Mouse (Mus musculus) thymus, postnatal 0 days (tissue): Measurements from ENCODE around the gene Gramd1c. TPM values are rescaled to one million over a fixed set of nuclear protein-coding genes. Genes with fewer than 3 reads are reported as not detected.

Experiments used
- DNase-seq: peaks from one replicate; pipeline ENCODE4 v3.0.0-alpha.2; 2015; ENCODE audit warnings: low spot score
- polyA plus RNA-seq: library from polyadenylated mRNA; unstranded; fragments of >200 nt; fragmentation: Nextera tagmentation; extraction: Ambion mirVana; gene quantifications from 2 replicates; pipeline ENCODE4 v1.2.1, GENCODE M21; 2015

Gene Gramd1c
- polyA plus RNA-seq: 2.7 and 3.2 TPM in 2 replicates

DNA sequence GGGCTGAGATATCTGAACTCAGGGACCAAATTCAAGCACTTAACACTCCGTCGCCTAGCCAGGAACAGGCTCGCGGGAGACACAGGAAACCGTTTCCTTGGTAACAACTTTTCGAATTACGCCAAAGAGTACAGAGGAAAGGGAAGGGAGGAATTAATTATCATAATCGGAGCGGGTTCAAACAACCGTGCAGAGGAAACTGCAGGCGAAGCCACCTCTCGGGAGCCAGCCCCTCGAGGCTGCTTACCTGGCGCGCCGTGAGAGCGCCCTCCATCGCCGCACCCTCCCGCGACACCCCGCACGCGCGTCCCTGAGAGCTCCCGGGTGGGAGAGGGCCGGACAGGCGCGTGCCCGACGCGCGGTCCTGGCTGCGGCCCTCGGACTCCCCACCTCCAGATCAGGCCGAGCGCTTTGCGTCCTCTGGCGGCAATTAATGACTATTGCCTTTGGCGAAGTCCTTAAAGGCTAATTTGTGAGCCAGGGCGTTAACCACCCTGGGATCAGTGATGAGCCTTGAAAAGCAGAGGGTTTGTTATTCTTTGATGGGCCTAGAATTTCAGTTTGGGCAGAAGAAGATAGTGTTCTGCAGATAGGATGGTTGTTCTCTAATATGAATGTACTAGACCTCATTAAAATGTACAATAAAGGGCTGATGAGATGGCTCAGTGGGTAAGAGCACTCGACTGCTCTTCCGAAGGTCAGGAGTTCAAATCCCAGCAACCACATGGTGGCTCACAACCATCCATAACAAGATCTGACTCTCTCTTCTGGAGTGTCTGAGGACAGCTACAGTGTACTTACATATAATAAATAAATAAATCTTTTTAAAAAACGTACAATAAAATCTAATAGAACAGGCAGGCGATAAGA, at the start of gene Gramd1c:
TSS of gene Gramd1c (minus strand) at position 321 of the 870 bp plus-strand sequence.
- peak; percentile 38 for DNase-seq

DNA sequence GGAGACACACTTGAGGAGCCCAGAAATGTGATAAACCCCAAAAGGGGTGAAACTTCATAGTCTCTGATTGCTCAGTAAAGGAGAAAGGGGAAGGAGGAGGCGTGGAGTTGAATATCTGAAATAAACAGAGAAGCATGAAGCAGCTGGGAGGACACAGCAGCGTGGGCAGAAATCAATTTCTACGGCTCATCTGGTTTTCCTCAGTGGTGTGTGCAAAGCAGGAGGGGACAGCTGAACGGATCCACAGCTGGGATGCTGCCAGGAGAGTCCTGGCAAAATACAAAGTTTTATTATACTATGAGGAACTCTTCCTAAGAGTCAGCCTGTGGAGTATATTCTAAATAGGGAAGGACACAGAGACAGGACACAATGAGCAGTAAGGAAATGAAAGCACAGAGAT, 45.9 kb upstream of the Gramd1c start:
- DNase-seq: no peak

DNA sequence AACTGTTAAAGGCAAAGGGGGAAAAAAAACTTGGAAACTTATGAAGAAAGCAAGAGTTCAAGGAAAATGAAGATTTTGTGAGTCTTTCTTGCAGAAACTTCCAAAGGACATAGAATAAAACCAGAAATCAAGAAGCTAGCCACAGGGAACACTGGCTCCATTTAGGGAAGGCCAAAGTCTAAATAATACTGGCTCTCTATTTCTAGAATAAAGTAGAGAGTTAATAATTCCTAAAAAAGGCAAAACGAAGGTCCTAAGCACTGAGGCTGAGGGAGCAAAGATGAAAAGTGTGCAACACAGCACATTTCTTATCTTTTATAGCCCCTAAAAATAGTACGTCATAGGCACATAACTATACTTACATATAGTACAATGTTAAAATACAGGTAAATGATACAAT, 42.1 kb upstream of the Gramd1c start:
- DNase-seq: no peak

DNA sequence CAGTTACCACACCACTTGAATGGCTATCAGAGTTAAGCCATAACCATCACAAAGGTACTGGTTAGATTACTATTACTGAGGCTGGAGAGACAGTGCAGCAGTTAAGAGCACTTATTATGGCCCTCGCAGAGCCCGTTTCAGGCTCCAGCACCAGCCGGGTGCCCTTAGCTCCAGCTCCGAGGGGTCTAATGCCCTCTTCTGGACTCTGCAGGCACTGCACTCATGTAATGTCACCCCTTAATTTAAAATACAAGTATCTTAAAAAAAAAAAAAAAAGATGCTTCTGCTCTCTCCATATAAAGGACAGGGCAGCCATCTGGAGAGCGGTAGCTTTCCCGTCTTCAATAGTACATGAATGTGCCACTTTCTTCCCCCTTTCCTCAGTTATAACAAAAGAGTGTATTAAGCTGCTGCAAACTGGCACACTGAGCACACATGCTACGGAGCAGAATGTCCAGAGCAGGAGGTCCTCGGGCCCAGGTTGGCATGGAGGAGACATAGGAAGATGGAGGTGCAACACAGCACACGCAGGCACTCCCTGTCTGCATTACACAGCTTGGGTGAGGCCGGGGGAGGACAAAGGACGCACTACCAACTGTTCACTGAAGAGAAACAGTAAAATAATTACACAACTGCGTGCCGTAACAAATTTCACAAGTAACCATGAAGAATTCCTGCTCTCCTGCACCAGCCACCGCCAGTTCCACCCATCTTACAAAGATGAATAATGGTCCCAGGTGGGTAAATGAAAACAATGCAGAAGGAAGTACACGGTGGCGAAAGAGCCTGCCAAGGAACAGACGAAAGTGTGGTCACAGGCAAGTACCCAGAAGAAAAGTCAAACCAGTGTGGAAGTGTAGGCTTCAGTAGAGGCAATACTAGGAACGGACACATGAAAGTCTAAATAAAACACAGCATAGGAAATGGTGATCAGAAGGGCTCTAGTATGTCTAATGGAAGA, 40.9 kb upstream of the Gramd1c start:
- DNase-seq: no peak

DNA sequence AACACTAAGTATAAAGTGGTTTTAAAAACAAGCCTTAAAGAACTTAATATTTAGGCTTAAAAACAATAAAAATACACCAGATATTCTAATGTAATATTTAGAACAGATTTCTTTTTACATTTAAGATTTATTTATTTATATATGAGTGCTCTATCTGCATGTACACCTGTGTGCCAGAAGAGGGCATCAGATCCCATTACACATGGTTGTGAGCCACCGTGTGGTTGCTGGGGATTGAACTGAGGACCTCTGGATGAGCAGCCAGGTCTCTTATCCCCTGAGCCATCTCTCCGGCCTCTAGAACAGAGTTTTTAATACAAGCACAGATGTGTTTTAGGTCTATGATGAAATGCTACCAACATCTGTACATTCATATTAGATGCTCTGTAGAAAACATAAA, 39.8 kb upstream of the Gramd1c start:
- no peak for DNase-seq

DNA sequence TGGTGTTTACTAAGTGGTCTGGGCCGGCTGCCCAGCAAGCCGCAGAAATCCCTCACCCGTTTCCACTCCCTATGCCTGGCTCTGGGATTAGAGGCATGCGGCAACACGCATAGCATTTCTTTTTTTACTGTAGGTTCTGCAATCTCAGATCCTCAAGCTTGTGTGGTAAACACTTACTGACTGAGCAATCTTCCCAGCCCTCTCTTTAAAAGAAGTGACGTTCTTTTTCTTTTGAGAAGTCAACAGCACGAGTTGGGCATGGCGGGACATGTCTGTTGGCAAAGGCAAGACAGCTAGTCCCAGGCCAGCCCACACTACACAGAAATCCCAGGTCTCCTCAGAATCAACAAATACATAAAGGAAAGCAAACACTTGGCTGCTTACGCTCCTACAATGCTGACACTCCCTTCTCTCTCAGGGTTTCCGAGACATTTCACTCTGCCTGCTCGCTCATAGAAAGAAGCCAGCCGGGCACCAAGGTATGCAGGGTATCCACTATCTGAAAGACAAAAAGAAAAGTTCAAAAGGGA, 38.1 kb upstream of the Gramd1c start:
- DNase-seq: no peak

DNA sequence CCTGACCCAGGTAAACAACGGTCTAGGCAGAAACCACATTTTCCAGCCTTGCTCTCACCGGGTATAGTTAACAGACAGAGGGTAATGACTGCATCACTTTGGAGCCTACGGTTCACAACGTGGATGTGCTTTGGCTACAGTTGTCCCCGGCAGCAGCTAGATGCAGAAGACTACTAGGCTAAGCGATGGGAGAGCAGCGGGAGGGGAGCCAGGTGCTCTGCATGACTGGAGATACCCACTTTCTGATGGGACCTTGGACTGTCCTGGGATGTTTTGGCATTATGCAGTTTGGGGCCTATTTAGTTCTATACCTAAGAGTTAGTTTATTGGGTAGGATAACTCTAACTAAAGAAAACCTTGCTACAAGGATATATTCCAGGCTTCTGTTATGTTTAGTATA, 36.2 kb upstream of the Gramd1c start:
- no peak for DNase-seq

DNA sequence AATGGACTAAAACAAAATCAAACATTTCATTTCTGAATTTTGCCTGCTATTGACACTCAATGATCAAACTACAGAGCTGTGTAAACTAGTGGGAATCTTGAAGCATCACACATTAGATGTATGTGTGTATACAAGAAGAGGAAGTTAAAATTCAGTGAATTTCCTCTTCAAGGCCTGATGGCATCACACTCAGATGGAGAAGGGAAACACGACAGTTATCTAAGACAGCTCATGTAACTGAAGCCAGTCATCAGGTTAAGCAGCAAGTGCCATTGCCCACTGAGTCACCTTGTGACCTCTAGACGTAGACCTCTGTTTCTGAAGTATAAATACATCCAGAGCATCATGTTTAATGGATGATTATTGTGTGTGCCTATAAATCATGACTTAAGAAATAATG, 24.5 kb upstream of the Gramd1c start:
- DNase-seq: no peak

DNA sequence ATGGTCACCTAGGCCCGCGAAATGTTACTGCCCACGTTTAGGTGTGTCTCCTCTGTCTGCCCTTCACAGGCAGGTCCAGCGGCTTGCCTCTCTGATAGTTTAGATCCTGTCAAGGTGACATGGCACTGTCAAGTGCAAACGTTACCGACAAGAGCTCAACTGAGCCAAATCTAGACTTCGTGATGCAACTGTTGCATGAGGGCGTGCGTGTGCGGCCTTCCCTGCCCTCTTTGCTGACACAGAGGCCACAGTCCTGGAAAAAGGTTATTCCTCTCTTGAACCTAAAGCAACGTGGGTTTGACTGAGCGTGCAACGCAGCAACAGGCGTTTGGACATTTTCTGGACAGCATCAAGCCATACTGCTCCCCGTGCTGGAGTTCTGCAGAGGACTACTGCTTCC, 1.8 kb downstream of the Gramd1c start:
- no peak for DNase-seq

DNA sequence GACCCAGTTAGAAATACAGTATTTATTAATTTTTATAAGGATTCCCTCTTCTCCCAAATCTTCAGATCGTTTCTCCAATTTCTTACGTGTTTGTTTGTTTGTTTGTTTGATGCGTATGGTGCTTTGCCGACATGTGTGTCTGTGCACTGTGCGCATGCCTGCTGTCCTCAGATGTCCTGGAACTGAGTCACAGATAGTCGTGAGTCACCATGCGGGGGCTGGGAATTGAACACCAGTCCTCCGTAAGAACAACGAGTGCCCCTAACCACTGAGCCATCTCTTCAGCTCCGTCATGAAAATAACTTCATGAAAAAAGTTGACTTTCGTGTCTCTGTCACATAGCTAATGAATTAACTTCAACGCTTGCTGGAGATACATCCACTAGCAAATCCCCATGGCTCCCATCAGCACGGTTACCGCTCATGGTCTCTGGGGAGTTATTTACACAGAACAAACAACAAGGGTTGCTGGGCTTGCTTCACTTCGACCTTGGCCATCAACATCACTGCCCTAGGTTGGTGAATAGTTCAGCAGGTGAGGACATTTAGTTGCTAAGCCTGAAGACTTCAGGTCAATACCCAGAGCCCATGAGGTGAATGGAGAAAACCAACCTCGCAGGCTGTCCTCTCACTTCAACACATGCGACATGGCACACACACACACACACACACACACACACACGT, 2.4 kb downstream of the Gramd1c start:
- no peak for DNase-seq

DNA sequence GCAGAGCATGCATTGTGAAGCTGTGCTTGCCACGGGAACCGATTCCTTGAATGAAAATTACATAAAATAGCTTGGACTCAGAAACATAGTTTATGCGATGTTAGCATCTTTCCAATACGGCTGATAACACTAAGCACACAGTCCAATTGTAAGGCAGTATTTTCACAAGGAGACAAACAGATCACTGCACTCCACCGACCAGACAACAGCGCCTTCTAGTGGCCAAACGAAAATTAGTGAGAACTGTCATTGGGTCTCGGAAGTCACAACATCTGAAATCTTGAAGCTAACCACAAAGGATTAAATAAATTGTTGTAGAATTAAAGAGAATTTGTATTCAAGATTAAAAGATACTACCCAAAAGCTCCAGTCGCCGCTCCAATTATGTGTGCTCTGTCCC, 4.4 kb downstream of the Gramd1c start:
- peak; percentile 84 for DNase-seq

DNA sequence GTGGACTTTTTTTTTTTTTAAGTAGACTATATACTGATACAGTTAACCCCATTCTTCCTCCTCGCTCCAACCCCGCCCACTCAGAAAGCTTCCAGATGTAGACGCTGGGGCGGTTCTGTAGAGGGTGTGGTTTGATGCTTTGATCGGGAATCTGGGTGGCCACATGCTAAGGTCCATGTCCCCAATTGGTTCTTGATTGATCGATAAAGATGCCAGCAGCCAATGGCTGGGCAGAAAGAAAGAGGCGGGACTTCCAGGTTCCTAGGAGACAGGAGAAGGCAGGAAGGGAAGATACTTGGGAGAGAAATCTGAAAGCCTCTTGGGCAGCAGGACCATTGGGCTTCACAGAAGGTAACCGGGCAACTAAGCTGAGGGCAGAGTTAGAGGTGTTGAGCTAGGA, 7.4 kb downstream of the Gramd1c start:
- no peak for DNase-seq

DNA sequence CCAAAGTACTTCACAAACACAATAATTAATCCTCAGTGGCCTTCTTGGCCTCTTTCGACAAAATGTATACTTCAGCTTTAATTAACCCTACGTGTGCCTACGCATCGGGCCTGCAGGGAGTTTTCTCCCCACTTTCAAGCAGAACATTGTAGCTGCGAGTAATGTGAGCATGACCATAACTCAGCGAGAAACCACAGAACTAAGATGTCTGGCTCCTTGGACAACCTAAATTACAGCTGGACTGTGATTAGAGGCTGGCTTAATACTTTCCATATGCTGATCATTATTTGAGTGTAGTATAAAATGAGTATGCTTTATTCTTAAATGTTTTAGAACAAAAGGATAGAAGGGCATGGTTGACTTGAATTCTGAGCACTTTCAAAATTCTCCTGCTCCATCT, 9.9 kb downstream of the Gramd1c start:
- DNase-seq: no peak

DNA sequence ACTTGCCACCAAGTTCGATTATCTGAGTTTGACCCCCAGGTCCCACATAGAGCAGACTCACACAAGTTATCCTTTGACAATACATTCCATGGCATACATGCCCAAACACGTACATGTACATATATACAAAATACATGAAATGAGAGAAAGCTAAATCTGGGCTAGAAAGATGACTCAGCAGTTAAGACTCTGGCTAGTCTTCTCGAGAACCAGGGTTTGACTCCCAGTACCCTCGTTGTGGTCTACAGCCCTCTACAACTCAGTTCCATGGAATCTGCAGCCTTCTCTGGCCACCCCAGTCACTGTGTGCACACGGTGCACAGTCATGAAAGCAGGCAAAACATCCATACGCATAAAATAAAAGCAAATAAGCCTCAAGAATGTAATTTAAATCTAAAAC, 10.8 kb downstream of the Gramd1c start:
- no peak for DNase-seq

DNA sequence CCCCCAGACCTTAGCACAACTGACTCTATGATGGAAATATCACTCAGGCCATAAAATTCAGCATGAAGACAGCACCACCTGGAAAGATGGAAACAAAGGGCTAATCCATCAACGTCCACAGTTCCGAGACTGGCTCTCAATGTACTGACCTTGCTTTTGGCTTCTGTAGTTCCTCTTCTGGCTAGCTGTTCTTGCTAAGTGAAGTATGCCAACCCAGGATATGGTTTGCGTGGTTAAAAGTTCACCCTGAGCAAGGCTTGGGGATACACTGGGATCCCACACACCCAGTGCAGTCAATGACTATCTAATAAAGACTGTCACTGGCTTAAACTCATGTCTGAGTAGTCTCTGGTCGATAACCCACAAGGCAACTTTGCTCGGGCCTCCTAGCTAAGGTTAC, 13.0 kb downstream of the Gramd1c start:
- DNase-seq: no peak

DNA sequence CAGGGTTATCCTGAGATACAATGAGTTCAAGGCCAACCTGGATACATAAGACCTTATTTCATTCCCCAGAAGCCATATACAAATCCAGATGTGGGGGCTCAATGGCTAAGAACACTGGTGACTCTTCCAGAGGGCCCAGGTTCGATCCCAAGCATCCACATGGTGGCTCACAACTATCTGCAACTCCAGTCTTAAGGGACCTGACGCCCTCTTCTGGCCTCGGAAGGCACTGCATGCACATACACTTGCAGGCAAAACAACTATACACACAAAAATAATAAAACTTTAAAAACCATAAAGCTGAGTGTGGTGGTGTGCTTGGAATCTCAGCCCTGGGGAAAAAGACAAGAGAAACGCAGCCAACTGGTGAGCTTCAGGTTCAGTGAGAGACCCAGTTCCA, 24.0 kb downstream of the Gramd1c start:
- DNase-seq: no peak

DNA sequence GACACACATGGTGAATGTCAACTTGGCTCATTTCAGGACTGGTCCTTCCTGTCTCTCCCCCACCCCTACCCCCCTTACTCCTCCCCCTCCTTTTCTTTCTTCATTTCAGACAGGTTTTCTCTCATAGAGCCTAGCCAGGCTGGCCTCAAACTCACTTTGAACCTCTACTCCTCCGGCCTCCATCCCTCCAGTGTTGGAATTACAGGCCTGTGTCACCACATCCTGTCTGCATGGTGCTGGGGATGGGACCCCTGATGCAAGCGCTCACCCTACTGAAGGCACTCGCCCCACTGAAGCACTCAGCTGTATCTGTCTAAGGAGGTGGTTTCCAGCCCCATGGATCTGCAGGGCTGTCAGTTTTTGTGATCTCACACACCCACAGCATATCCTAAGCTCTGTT, 27.9 kb downstream of the Gramd1c start:
- peak; percentile 10 for DNase-seq

DNA sequence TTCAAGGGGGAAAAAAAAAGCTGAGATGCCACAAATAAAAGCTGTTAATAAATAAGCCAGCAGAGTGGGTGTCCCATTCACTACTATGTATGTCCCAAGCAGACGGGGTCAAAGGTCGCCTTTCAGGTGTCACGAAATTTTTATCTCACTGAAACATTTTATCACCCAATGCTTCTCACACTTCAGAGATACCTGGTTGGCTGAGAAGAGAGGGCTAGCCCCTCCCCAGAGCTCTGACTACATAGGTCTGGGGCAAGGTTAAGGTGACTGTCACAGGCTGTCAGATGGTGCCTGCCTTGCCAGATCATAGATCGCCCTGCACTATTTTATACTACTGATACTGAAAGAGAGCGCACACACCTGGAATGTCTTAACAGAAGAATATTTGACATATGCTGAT, 29.8 kb downstream of the Gramd1c start:
- no peak for DNase-seq

DNA sequence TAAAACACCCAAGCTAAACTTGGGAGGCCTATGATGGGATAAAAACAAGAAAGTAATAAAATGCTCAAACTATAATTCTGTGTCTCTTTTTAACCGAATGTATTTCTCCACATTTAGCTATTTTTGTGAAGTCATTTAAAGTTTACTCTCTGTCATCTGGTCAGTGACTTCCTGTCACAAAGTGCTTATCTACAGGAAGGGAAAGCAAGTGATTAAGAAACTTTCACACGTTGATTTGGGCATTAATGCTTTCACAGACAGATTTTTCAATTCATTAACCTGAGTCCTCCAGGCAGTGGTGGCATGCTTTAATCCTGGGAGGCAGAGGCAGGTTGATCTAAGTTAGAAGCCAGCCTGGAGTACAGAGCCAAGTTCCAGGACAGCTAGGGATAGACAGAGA, 33.9 kb downstream of the Gramd1c start:
- no peak for DNase-seq

DNA sequence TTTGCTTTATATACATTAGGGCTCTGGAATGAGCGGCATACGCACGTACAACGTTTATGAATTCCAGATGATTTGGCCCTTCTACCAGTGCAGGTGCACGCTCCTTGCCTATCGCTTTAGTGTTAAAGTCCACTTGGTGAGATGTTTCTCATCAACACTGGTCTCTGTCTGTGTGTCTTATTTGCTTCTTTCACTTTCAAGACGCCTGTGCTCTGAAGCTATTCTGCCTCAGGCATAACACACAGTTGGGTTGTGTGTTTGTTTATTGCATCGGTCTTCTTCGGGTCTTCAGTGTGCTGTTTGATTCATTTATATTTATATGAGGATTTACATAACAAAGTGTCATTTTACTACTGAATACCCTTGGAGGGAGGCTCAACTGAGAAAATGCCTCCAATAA, 36.3 kb downstream of the Gramd1c start:
- DNase-seq: no peak

DNA sequence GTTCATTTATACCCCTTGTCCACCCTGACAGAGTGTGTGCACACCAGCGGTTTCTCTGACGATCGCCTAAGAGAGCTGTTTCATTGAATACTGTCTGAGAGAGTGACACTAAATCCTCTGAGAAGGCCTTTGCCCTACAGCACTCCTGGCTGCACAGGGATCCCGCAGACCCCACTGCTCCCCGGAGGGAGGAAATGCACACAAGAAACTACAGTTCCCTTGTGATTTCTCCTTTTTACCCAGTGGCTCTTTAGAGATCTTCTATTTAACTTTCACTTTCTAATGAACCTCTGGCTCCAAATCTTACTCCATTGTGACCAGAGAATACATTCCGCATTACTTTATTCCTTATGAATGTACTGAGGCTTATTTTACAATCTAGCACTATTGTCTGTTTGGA, 36.9 kb downstream of the Gramd1c start:
- no peak for DNase-seq
